Mouse (Mus musculus): Measurements from ENCODE around the gene Bpifb1. TPM values are rescaled to one million over a fixed set of nuclear protein-coding genes. Genes with fewer than 3 reads are reported as not detected.
A peak's percentile ranks its signal among the peaks of the same experiment; 100 is the strongest.
"Not testable (repeated sequence)": the region's sequence is repeated elsewhere in the genome, so short reads cannot be mapped to it uniquely, and the experiment has no call there.

Bpifb1 gene
- not detected in 2 replicates for polyA plus RNA-seq (2016; fragmentation: Nextera tagmentation; extraction: Ambion mirVana)

DNA sequence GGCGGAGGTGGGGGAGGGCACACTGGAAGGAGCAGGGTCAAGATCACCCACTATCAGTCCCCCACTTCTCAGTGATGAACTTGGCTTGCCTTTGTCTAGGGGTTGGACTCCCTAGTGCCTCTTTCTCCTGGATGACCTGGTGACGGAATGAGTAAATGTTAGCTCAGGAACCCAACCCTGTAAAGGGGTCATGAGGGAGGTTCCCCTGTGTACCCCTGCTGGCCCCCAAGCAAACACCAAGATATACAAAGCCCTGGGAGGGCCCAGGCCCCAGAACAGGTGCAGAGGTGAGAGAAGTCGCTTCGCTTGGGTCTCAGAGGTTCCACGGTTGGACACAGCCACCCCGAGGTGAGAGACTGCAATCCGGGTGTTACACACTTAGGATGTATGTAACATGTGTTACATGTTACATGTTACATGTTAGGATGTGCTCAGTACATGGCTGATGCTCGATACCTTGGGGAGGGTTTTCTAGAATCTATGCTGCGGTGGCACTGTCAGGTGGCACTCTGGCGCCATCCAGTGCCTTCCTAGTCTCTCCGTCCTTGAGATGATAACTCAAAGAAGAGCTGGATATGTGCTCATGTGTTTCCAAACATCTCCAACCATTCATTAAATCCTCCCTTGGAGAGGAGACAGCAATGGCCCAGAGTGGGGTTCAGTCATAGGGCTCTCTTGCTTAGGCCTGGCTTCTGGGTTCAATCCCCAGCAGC lies at the start of gene Bpifb1:
Bpifb1 (plus strand) TSS at position 273 of the 713 bp plus-strand sequence.
- Histone ChIP-seq H3K4me3 (no peak within 1 kb of the TSS), H3K36me3 (replicated peaks) (no peaks in the 10 kb centered on the region), H3K9me3 (no peaks in the 10 kb centered on the region), H3K4me1 (peaks cover 12% of the 10 kb centered on the region; the same call in 1 of the 2 replicates), H3K27me3 (replicated peaks; ENCODE audit: low read depth, poor library complexity, severe bottlenecking) (no peaks in the 10 kb centered on the region), H3K27ac (replicated peaks) (no peak within 1 kb of the TSS)
- 84% methylated on average over 11 of the region's 11 CpGs for WGBS
- DNase-seq (ENCODE audit: low spot score): no peak

- no peak for DNase-seq (ENCODE audit: low spot score)
- H3K36me3 ChIP-seq (replicated peaks): no peaks in the 10 kb centered on the region
- no peak within 1 kb of the TSS for H3K4me3 ChIP-seq
- H3K9me3 ChIP-seq: no peaks in the 10 kb centered on the region
- H3K27ac ChIP-seq (replicated peaks): no peak within 1 kb of the TSS
- H3K27me3 ChIP-seq (replicated peaks; ENCODE audit: low read depth, poor library complexity, severe bottlenecking): no peaks in the 10 kb centered on the region
- 84% methylated on average over 4 of the region's 4 CpGs for WGBS
- H3K4me1 ChIP-seq: no peaks in the 10 kb centered on the region
Measured at GRCm38 (mm10) chr2:154142580-154142979, 48.0 kb upstream of the Bpifb1 start, which contains the start of gene Bpifa1. Bpifa1 (plus strand) TSS chr2:154142880.

- Histone ChIP-seq H3K9me3 (no peaks in the 10 kb centered on the region), H3K36me3 (replicated peaks) (no peaks in the 10 kb centered on the region), H3K27ac (replicated peaks) (no peak overlapping the region), H3K4me3 (no peak overlapping the region), H3K4me1 (no peaks in the 10 kb centered on the region), H3K27me3 (replicated peaks; ENCODE audit: low read depth, poor library complexity, severe bottlenecking) (no peaks in the 10 kb centered on the region)
- WGBS: 94% methylated on average over 3 of the region's 3 CpGs
- peak; percentile 3 for DNase-seq (ENCODE audit: low spot score)
Measured at GRCm38 (mm10) chr2:154143735-154144134, 46.9 kb upstream of the Bpifb1 start.

GRCm38 (mm10) chr2:154147496-154147895 lies 43.1 kb upstream of the Bpifb1 start:
- no peaks in the 10 kb centered on the region for H3K9me3 ChIP-seq
- WGBS: 81% methylated on average over 4 of the region's 4 CpGs
- no peak for DNase-seq (ENCODE audit: low spot score)
- no peaks in the 10 kb centered on the region for H3K4me1 ChIP-seq
- H3K4me3 ChIP-seq: no peak overlapping the region
- H3K36me3 ChIP-seq (replicated peaks): no peaks in the 10 kb centered on the region
- H3K27ac ChIP-seq (replicated peaks): no peak overlapping the region
- H3K27me3 ChIP-seq (replicated peaks; ENCODE audit: low read depth, poor library complexity, severe bottlenecking): no peaks in the 10 kb centered on the region

DNA sequence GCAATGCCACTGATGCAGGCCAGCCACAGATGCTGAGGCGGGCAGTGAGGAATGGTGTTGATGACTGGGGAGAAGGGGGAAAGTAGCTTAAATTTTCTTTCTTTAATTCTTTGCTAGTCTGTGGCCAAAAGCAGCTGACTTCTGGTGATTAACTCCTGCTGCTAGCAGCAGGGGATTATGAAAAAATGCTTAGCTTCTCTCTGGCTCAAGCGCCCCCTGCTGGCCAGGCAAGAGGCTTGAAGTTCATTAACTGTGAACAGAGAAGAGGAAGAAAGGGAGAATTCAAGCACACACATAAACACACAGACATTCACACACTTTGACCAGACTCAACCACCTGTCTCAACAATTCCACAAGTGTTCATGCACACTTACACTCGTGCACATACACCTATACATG lies 32.2 kb upstream of the Bpifb1 start:
- peak; percentile 70 for DNase-seq (ENCODE audit: low spot score)
- no peaks in the 10 kb centered on the region for H3K36me3 ChIP-seq (replicated peaks)
- H3K9me3 ChIP-seq: peaks cover 6% of the 10 kb centered on the region; the same call in 1 of the 2 replicates
- 34% methylated on average over 3 of the region's 3 CpGs for WGBS
- no peak overlapping the region for H3K4me3 ChIP-seq
- no peaks in the 10 kb centered on the region for H3K27me3 ChIP-seq (replicated peaks; ENCODE audit: low read depth, poor library complexity, severe bottlenecking)
- no peak overlapping the region for H3K27ac ChIP-seq (replicated peaks)
- H3K4me1 ChIP-seq: no peaks in the 10 kb centered on the region

GRCm38 (mm10) chr2:154162307-154162706 lies 28.3 kb upstream of the Bpifb1 start, which contains the start of gene Bpifa5:
Bpifa5 (plus strand) TSS chr2:154162607.
- no peaks in the 10 kb centered on the region for H3K4me1 ChIP-seq
- no peaks in the 10 kb centered on the region for H3K36me3 ChIP-seq (replicated peaks)
- H3K27ac ChIP-seq (replicated peaks): no peak within 1 kb of the TSS
- DNase-seq (ENCODE audit: low spot score): no peak
- WGBS: 82% methylated on average over 8 of the region's 8 CpGs
- no peak within 1 kb of the TSS for H3K4me3 ChIP-seq
- peaks cover 6% of the 10 kb centered on the region; the same call in 1 of the 2 replicates for H3K9me3 ChIP-seq
- H3K27me3 ChIP-seq (replicated peaks; ENCODE audit: low read depth, poor library complexity, severe bottlenecking): no peaks in the 10 kb centered on the region

DNA sequence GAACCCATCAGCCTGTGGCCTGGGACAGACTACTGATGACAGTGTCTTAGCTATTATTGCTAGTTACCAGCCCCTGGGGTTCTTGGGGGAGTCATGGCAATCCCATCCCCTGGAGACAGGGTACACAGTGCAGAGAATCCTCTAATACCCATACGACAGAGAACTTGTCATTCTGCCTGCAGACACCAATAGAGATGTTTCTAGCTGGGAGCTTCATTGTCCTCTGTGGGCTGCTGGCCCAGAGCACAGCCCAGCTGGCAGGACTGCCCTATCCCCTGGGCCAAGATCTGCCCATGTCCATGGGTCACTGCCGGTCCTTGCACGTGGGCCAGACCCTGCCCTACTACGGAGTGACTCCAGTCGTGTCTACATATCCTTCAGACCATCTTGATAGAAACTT lies 27.3 kb upstream of the Bpifb1 start:
- no peak for DNase-seq (ENCODE audit: low spot score)
- H3K9me3 ChIP-seq: peaks cover 6% of the 10 kb centered on the region; the same call in 1 of the 2 replicates
- no peaks in the 10 kb centered on the region for H3K4me1 ChIP-seq
- no peak overlapping the region for H3K4me3 ChIP-seq
- H3K27me3 ChIP-seq (replicated peaks; ENCODE audit: low read depth, poor library complexity, severe bottlenecking): no peaks in the 10 kb centered on the region
- H3K27ac ChIP-seq (replicated peaks): no peak overlapping the region
- 91% methylated on average over 5 of the region's 5 CpGs for WGBS
- no peaks in the 10 kb centered on the region for H3K36me3 ChIP-seq (replicated peaks)

- DNase-seq (ENCODE audit: low spot score): no peak
- no peaks in the 10 kb centered on the region for H3K36me3 ChIP-seq (replicated peaks)
- 70% methylated on average over 3 of the region's 3 CpGs for WGBS
- no peak overlapping the region for H3K27ac ChIP-seq (replicated peaks)
- H3K27me3 ChIP-seq (replicated peaks; ENCODE audit: low read depth, poor library complexity, severe bottlenecking): no peaks in the 10 kb centered on the region
- no peaks in the 10 kb centered on the region for H3K9me3 ChIP-seq
- no peaks in the 10 kb centered on the region for H3K4me1 ChIP-seq
- no peak overlapping the region for H3K4me3 ChIP-seq
Measured at GRCm38 (mm10) chr2:154169172-154169571, 21.4 kb upstream of the Bpifb1 start.

GRCm38 (mm10) chr2:154171621-154172020 lies 19.0 kb upstream of the Bpifb1 start:
- H3K36me3 ChIP-seq (replicated peaks): no peaks in the 10 kb centered on the region
- WGBS: 81% methylated on average over 6 of the region's 6 CpGs
- no peak for DNase-seq (ENCODE audit: low spot score)
- no peaks in the 10 kb centered on the region for H3K27me3 ChIP-seq (replicated peaks; ENCODE audit: low read depth, poor library complexity, severe bottlenecking)
- H3K4me3 ChIP-seq: no peak overlapping the region
- H3K27ac ChIP-seq (replicated peaks): no peak overlapping the region
- H3K4me1 ChIP-seq: no peaks in the 10 kb centered on the region
- H3K9me3 ChIP-seq: no peaks in the 10 kb centered on the region

- no peak overlapping the region for H3K4me3 ChIP-seq
- peak; percentile 31 for DNase-seq (ENCODE audit: low spot score)
- no peak overlapping the region for H3K27ac ChIP-seq (replicated peaks)
- 33% methylated on average over 1 of the region's 1 CpGs for WGBS
- no peaks in the 10 kb centered on the region for H3K4me1 ChIP-seq
- no peaks in the 10 kb centered on the region for H3K9me3 ChIP-seq
- H3K36me3 ChIP-seq (replicated peaks): no peaks in the 10 kb centered on the region
- H3K27me3 ChIP-seq (replicated peaks; ENCODE audit: low read depth, poor library complexity, severe bottlenecking): no peaks in the 10 kb centered on the region
Measured at GRCm38 (mm10) chr2:154173313-154173712, 17.3 kb upstream of the Bpifb1 start.

DNA sequence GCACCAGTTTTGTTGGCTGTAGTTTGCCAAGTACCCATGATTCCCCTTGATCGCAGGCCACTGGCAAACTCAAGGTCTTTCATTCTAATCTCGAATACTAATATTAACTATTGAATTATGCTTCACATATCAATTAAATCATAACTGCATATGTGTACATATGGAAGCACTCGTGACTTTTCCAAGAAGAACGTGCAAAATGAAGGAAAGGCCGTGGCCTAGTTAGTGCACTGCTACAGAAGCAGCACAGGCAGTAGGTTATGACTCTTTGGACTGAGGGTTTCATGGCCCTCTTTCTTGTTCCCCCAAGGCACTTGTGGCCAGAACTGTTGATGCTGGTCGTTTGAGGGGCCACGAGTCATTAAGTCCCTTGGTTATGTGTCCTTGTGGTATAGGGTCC lies 8.7 kb upstream of the Bpifb1 start:
- not testable (repeated sequence) for H3K4me3 ChIP-seq; H3K27ac ChIP-seq (replicated peaks); H3K36me3 ChIP-seq (replicated peaks); H3K4me1 ChIP-seq; DNase-seq (ENCODE audit: low spot score); H3K9me3 ChIP-seq; H3K27me3 ChIP-seq (replicated peaks; ENCODE audit: low read depth, poor library complexity, severe bottlenecking)
- WGBS: 88% methylated on average over 7 of the region's 7 CpGs

DNA sequence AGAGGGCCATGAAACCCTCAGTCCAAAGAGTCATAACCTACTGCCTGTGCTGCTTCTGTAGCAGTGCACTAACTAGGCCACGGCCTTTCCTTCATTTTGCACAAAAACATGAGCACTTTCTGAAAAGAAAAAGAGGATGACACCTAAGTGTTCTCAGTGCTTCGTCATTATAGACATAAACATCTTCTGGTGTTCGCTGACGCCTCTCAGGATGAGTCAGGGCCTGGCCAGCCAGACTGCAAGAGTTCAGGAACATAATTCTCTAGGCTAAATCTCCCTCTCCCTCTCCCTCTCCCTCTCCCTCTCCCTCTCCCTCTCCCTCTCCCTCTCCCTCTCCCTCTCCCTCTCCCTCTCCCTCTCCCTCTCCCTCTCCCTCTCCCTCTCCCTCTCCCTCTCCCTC lies 7.6 kb upstream of the Bpifb1 start:
- H3K27me3 ChIP-seq (replicated peaks; ENCODE audit: low read depth, poor library complexity, severe bottlenecking); H3K4me3 ChIP-seq; H3K4me1 ChIP-seq; H3K9me3 ChIP-seq; H3K36me3 ChIP-seq (replicated peaks); H3K27ac ChIP-seq (replicated peaks); DNase-seq (ENCODE audit: low spot score): not testable (repeated sequence)
- WGBS: 85% methylated on average over 4 of the region's 4 CpGs

- H3K27me3 ChIP-seq (replicated peaks; ENCODE audit: low read depth, poor library complexity, severe bottlenecking): no peaks in the 10 kb centered on the region
- 88% methylated on average over 6 of the region's 6 CpGs for WGBS
- no peak overlapping the region for H3K4me3 ChIP-seq
- 0 out of 2 replicates have a peak, but pooled peaks cover 4% of the 10 kb centered on the region for H3K4me1 ChIP-seq
- no peak overlapping the region for H3K27ac ChIP-seq (replicated peaks)
- no peaks in the 10 kb centered on the region for H3K36me3 ChIP-seq (replicated peaks)
- no peak for DNase-seq (ENCODE audit: low spot score)
- H3K9me3 ChIP-seq: no peaks in the 10 kb centered on the region
Measured at GRCm38 (mm10) chr2:154185319-154185718, 5.3 kb upstream of the Bpifb1 start.

All from embryonic facial prominence, embryonic 10.5 days (tissue).